Mouse (Mus musculus): ENCODE results near the gene Mrpl18. TPM values are rescaled to one million over a fixed set of nuclear protein-coding genes. Genes with fewer than 3 reads are reported as not detected.
A peak's percentile ranks its signal among the peaks of the same experiment; 100 is the strongest.

Mrpl18 gene
- total and polyA plus RNA-seq, 3 experiments: 202 to 257 TPM; not detected in 1

- Histone ChIP-seq H3K4me3 (ENCODE audit: control insufficient read depth in 1 of 2, insufficient read depth in 1 of 2, low read depth in 2 of 2, low read length in 2 of 2) (no peak overlapping the region), H3K4me1 (ENCODE audit: control insufficient read depth in 1 of 2, insufficient read depth in 2 of 2, low read length in 2 of 2) (peaks cover 5 to 6% of the 10 kb centered on the region in 2 experiments; a peak in 3 of 4 replicates), H3K36me3 (ENCODE audit: control insufficient read depth in 1 of 2, insufficient read depth in 2 of 2, low read length in 2 of 2) (peaks cover 0 to 5% of the 10 kb centered on the region in 2 experiments; a peak in 3 of 4 replicates), H3K27ac (ENCODE audit: control insufficient read depth, low read depth, low read length) (no peak overlapping the region), H3K9ac (ENCODE audit: control insufficient read depth, low read depth, low read length, poor library complexity, severe bottlenecking) (no peak overlapping the region), H3K79me2 (ENCODE audit: control insufficient read depth, insufficient read depth, low read length, poor library complexity) (no peaks in the 10 kb centered on the region), H3K27me3 (ENCODE audit: control insufficient read depth in 1 of 2, insufficient read depth in 2 of 2, low read length in 2 of 2) (no peaks in the 10 kb centered on the region), H3K9me3 (replicated peaks; ENCODE audit: insufficient read depth, low read length) (no peaks in the 10 kb centered on the region)
- TF ChIP-seq POLR2AphosphoS5 (IDR thresholded peaks at IDR 0.05; ENCODE audit: borderline replicate concordance, low read depth, low read length) (no peak), ZNF384 (IDR thresholded peaks at IDR 0.05; ENCODE audit: low read depth, low read length) (no peak), JUND (IDR thresholded peaks at IDR 0.05; ENCODE audit: low read depth, low read length) (no peak), SMC3 (IDR thresholded peaks at IDR 0.05; ENCODE audit: low read depth, low read length) (no peak), GABPA (IDR thresholded peaks at IDR 0.05; ENCODE audit: low read depth, low read length) (no peak), ELF1 (IDR thresholded peaks at IDR 0.05; ENCODE audit: low read depth, low read length) (no peak), MAFK (IDR thresholded peaks at IDR 0.05; ENCODE audit: borderline replicate concordance, low read depth, low read length) (no peak), ZMIZ1 (IDR thresholded peaks at IDR 0.05; ENCODE audit: low read depth, low read length) (no peak), POLR2A (IDR thresholded peaks at IDR 0.05; ENCODE audit: control insufficient read depth in 1 of 2, insufficient read depth in 1 of 2, low read depth in 1 of 2, low read length in 2 of 2, poor library complexity in 1 of 2) (no peak; a peak in 1 of 4 replicates), BHLHE40 (IDR thresholded peaks at IDR 0.05; ENCODE audit: borderline replicate concordance, low read depth, low read length) (no peak)
- DNase-seq (ENCODE audit: low read depth, low spot score): no peak
Observed at GRCm38 (mm10) chr17:12942459-12943162, 26.5 kb upstream of the Mrpl18 start.

- H3K9me3 ChIP-seq (replicated peaks; ENCODE audit: insufficient read depth, low read length): no peaks in the 10 kb centered on the region
- peaks cover 0 to 5% of the 10 kb centered on the region in 2 experiments; a peak in 3 of 4 replicates for H3K36me3 ChIP-seq (ENCODE audit: control insufficient read depth in 1 of 2, insufficient read depth in 2 of 2, low read length in 2 of 2)
- H3K9ac ChIP-seq (ENCODE audit: control insufficient read depth, low read depth, low read length, poor library complexity, severe bottlenecking): no peak overlapping the region
- no peak overlapping the region for H3K4me3 ChIP-seq (ENCODE audit: control insufficient read depth in 1 of 2, insufficient read depth in 1 of 2, low read depth in 2 of 2, low read length in 2 of 2)
- no peaks in the 10 kb centered on the region for H3K27me3 ChIP-seq (ENCODE audit: control insufficient read depth in 1 of 2, insufficient read depth in 2 of 2, low read length in 2 of 2)
- H3K4me1 ChIP-seq (ENCODE audit: control insufficient read depth in 1 of 2, insufficient read depth in 2 of 2, low read length in 2 of 2): peaks cover 5 to 6% of the 10 kb centered on the region in 2 experiments; a peak in 3 of 4 replicates
- no peaks in the 10 kb centered on the region for H3K79me2 ChIP-seq (ENCODE audit: control insufficient read depth, insufficient read depth, low read length, poor library complexity)
- no peak overlapping the region for H3K27ac ChIP-seq (ENCODE audit: control insufficient read depth, low read depth, low read length)
- no peak for DNase-seq (ENCODE audit: low read depth, low spot score)
- TF ChIP-seq ZMIZ1 (IDR thresholded peaks at IDR 0.05; ENCODE audit: low read depth, low read length) (no peak), TBP (IDR thresholded peaks at IDR 0.05; ENCODE audit: low read depth, low read length) (no peak), RCOR1 (IDR thresholded peaks at IDR 0.05; ENCODE audit: low read depth, low read length) (no peak), POLR2AphosphoS5 (IDR thresholded peaks at IDR 0.05; ENCODE audit: borderline replicate concordance, low read depth, low read length) (no peak), BHLHE40 (IDR thresholded peaks at IDR 0.05; ENCODE audit: borderline replicate concordance, low read depth, low read length) (no peak), CTCF (IDR thresholded peaks at IDR 0.05 in 2 of 3, conservative IDR thresholded peaks at IDR 0.05 in 1 of 3; ENCODE audit: control insufficient read depth in 1 of 3, insufficient read depth in 1 of 3, low read depth in 2 of 3, low read length in 3 of 3, poor library complexity in 1 of 3, severe bottlenecking in 1 of 3) (no peak), MXI1 (IDR thresholded peaks at IDR 0.05; ENCODE audit: low read depth, low read length) (no peak), MAZ (IDR thresholded peaks at IDR 0.05; ENCODE audit: low read depth, low read length) (no peak), MAX (IDR thresholded peaks at IDR 0.05; ENCODE audit: low read length) (no peak), ZC3H11A (IDR thresholded peaks at IDR 0.05; ENCODE audit: low read depth, low read length) (no peak), GABPA (IDR thresholded peaks at IDR 0.05; ENCODE audit: low read depth, low read length) (no peak), EP300 (IDR thresholded peaks at IDR 0.05; ENCODE audit: low read depth in 1 of 2, low read length in 2 of 2) (peak; percentile 17 to 29; a peak in 2 of 4 replicates), MYB (IDR thresholded peaks at IDR 0.05; ENCODE audit: low read depth, low read length) (no peak), POLR2AphosphoS2 (IDR thresholded peaks at IDR 0.05; ENCODE audit: low read length) (no peak), ETS1 (IDR thresholded peaks at IDR 0.05; ENCODE audit: low read depth, low read length) (0 out of 2 replicates have a peak, but pooled peaks have one; percentile 44), CHD2 (IDR thresholded peaks at IDR 0.05; ENCODE audit: low read length) (no peak), USF2 (IDR thresholded peaks at IDR 0.05; ENCODE audit: borderline replicate concordance in 1 of 2, insufficient read depth in 1 of 2, low read depth in 1 of 2, low read length in 2 of 2) (no peak), NELFE (IDR thresholded peaks at IDR 0.05; ENCODE audit: low read depth, low read length) (no peak), KAT2A (conservative IDR thresholded peaks at IDR 0.05; ENCODE audit: low read depth, low read length) (no peak), SMC3 (IDR thresholded peaks at IDR 0.05; ENCODE audit: low read depth, low read length) (no peak), TCF12 (IDR thresholded peaks at IDR 0.05; ENCODE audit: low read depth, low read length) (peak; percentile 39; the same call in 1 of the 2 replicates), ZKSCAN1 (IDR thresholded peaks at IDR 0.05; ENCODE audit: low read depth, low read length) (no peak), USF1 (IDR thresholded peaks at IDR 0.05; ENCODE audit: low read depth, low read length) (no peak), MAFK (IDR thresholded peaks at IDR 0.05; ENCODE audit: borderline replicate concordance, low read depth, low read length) (peak; percentile 66; the same call in 1 of the 2 replicates)
Observed at GRCm38 (mm10) chr17:12941543-12942260, 25.6 kb upstream of the Mrpl18 start.

Measured in MEL (cell line).